Comparison of ENCODE assay signal across 18 mouse cellular contexts in the genomic region with DNA sequence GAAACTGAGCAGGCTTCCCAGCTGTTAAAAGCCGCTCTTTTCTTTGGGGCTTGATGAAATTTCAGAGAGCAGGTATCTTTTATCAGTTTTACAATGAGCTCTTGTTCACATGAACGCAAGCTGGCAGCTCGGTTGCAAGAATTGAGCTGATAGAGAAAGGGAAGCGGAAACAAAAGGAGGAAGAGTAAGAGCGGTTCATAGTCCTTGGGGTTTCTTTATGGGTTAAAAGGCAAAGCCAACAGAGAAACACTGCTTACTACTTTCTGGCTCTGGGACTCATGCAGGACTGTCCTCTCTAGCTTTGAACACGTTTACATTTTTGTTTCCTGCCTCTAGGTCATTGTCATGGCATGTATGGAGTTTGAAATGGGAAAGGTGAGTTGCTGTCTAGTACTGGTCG. TPM values are rescaled to one million over a fixed set of nuclear protein-coding genes. Genes with fewer than 3 reads are reported as not detected.
"Had no signal": no experiment of that assay in that cellular context is flagged by ENCODE, and none has a peak within 500 bp of the region (broad histone marks: within the 10 kb centered on the region; RNA-seq: fewer than 3 reads in every experiment).

No protein-coding gene starts in this region.

- H3K4me3 ChIP-seq: kidney, embryonic 15.5 days; left cerebral cortex, adult 2 months; limb, embryonic 15.5 days; liver, embryonic 13.5 days; midbrain, embryonic 13.5 days; neural tube, embryonic 13.5 days; stomach, embryonic 15.5 days had no signal

- H3K27me3 ChIP-seq: kidney, embryonic 15.5 days; limb, embryonic 15.5 days; liver, embryonic 13.5 days; midbrain, embryonic 13.5 days; neural tube, embryonic 13.5 days had no signal

- DNase-seq: kidney, adult 2 months; kidney, postnatal 14 days; liver, embryonic 13.5 days; lung, adult 18-20 months; lung, postnatal 4 days; retina, postnatal 1 day; right cerebral cortex, postnatal 14 days; thymus, adult 2 months; thymus, postnatal 36 days had no signal

- H3K4me2 ChIP-seq: kidney, embryonic 15.5 days; limb, embryonic 15.5 days; liver, embryonic 13.5 days; midbrain, embryonic 13.5 days; neural tube, embryonic 13.5 days; stomach, embryonic 15.5 days had no signal

- H3K36me3 ChIP-seq: kidney, embryonic 15.5 days; limb, embryonic 15.5 days; liver, embryonic 13.5 days; midbrain, embryonic 13.5 days; neural tube, embryonic 13.5 days; stomach, embryonic 15.5 days had no signal

- H3K27ac ChIP-seq: kidney, embryonic 15.5 days; left cerebral cortex, adult 2 months; limb, embryonic 15.5 days; liver, embryonic 13.5 days; midbrain, embryonic 13.5 days; neural tube, embryonic 13.5 days; stomach, embryonic 15.5 days had no signal

- H3K9ac ChIP-seq: kidney, embryonic 15.5 days; limb, embryonic 15.5 days; liver, embryonic 13.5 days; midbrain, embryonic 13.5 days; neural tube, embryonic 13.5 days; stomach, embryonic 15.5 days had no signal

- H3K4me1 ChIP-seq: kidney, embryonic 15.5 days; limb, embryonic 15.5 days; liver, embryonic 13.5 days; midbrain, embryonic 13.5 days; neural tube, embryonic 13.5 days; stomach, embryonic 15.5 days had no signal

- ATAC-seq: intestine, embryonic 16.5 days; midbrain, embryonic 13.5 days had no signal

- H3K9me3 ChIP-seq: kidney, embryonic 15.5 days; limb, embryonic 15.5 days; liver, embryonic 13.5 days; midbrain, embryonic 13.5 days; neural tube, embryonic 13.5 days; stomach, embryonic 15.5 days had no signal

RNA-seq across cellular contexts. Expression of gene Bcl2l15, which starts 41.9 kb away (rescaled TPM):
- polyA plus RNA-seq: limb, embryonic 11.5 days; lung, embryonic 16.5 days had no signal
